Mouse (Mus musculus) stomach, postnatal 0 days (tissue): ENCODE results near the gene Fance.

Experiments used
- CTCF ChIP-seq: IDR thresholded peaks from 2 replicates; pipeline ENCODE4 v1.5.1; 2016; ENCODE audit warnings: antibody characterized with exemption, low read depth, mild to moderate bottlenecking, moderate library complexity
- EP300 ChIP-seq: optimal IDR thresholded peaks from 2 replicates; pipeline ENCODE3; 2016; ENCODE audit warnings: antibody characterized with exemption

GRCm38 (mm10) chr17:28344050-28344607 is 30.8 kb downstream of the Fance start:
- TF ChIP-seq CTCF (no peak), EP300 (no peak)
